Mouse (Mus musculus) lung, postnatal 0 days (tissue): Measurements from ENCODE around the gene Rassf7. TPM values are rescaled to one million over a fixed set of nuclear protein-coding genes. Genes with fewer than 3 reads are reported as not detected.
"Not testable (repeated sequence)": the region's sequence is repeated elsewhere in the genome, so short reads cannot be mapped to it uniquely, and the experiment has no call there.

Source experiments
- ATAC-seq: fragments of 200-750 bp; cut with Nextera tagmentation; 2 replicates; pipeline ENCODE4 v1.8.0; 2017; ENCODE audit warnings: moderate library complexity
- DNase-seq: peaks from one replicate; pipeline ENCODE4 v3.0.0-alpha.2; 2016; ENCODE audit warnings: low spot score
- H3K27ac ChIP-seq: fragments of 300-500 bp; sonication (generic); 2 replicates; pipeline ENCODE4 v1.5.1; 2014; ENCODE audit warnings: antibody characterized with exemption, mild to moderate bottlenecking, low read length, mixed read lengths
- H3K27me3 ChIP-seq: fragments of 300-500 bp; sonication (generic); replicated peaks from 2 replicates; pipeline ENCODE4 v1.6.1; 2014; ENCODE audit warnings: low read length, mixed read lengths; ENCODE audit not compliant: insufficient read depth
- H3K36me3 ChIP-seq: fragments of 300-500 bp; sonication (generic); 2 replicates; pipeline ENCODE4 v1.6.1; 2014; ENCODE audit warnings: low read length, mixed read lengths; ENCODE audit not compliant: insufficient read depth
- H3K4me1 ChIP-seq: fragments of 300-500 bp; sonication (generic); 2 replicates; pipeline ENCODE4 v1.6.1; 2014; ENCODE audit warnings: antibody characterized with exemption, low read depth, low read length, mixed read lengths; ENCODE audit not compliant: insufficient read depth
- H3K4me2 ChIP-seq: fragments of 300-500 bp; sonication (generic); replicated peaks from 2 replicates; pipeline ENCODE4 v1.6.1; 2014; ENCODE audit warnings: low read depth, mild to moderate bottlenecking, low read length, moderate library complexity, mixed read lengths
- H3K4me3 ChIP-seq: fragments of 300-500 bp; sonication (generic); 2 replicates; pipeline ENCODE4 v1.5.1; 2014; ENCODE audit warnings: low read depth, low read length
- H3K9ac ChIP-seq: fragments of 300-500 bp; sonication (generic); replicated peaks from 2 replicates; pipeline ENCODE4 v1.6.1; 2014; ENCODE audit warnings: low read depth, mild to moderate bottlenecking
- H3K9me3 ChIP-seq: fragments of 300-500 bp; sonication (generic); 2 replicates; pipeline ENCODE4 v1.6.1; 2016; ENCODE audit warnings: low read length, mixed read lengths
- CTCF ChIP-seq: IDR thresholded peaks from 2 replicates; pipeline ENCODE4 v1.5.1; 2016; ENCODE audit warnings: antibody characterized with exemption, mild to moderate bottlenecking
- EP300 ChIP-seq: IDR thresholded peaks from 2 replicates; pipeline ENCODE4 v1.6.1; 2016; ENCODE audit warnings: antibody characterized with exemption, mild to moderate bottlenecking, control low read depth
- WGBS: fragments of 180-500 bp; shearing (Covaris S2); extraction: QIAGEN DNeasy Blood & Tissue Kit; methylation state at CpG from one replicate; pipeline ENCODE4 v1.1.7; 2014; 5-methylcytosine and 5-hydroxymethylcytosine counted together
- polyA plus RNA-seq: library from polyadenylated mRNA; unstranded; fragments of >200 nt; fragmentation: Nextera tagmentation; extraction: Ambion mirVana; gene quantifications from 2 replicates; pipeline ENCODE4 v1.2.1, GENCODE M21; 2015

Gene Rassf7
- polyA plus RNA-seq, 1 experiment from 2014 or later: 98.7 TPM

GRCm38 (mm10) chr7:141231551-141231950 is 15.9 kb downstream of the Rassf7 start:
- TF ChIP-seq EP300: no peak
- TF ChIP-seq CTCF: no peak
- H3K9ac ChIP-seq: no peak overlapping the region
- peaks cover 34% of the 10 kb centered on the region for H3K36me3 ChIP-seq
- DNase-seq (no peak), ATAC-seq (no peak)
- H3K9me3 ChIP-seq: no peaks in the 10 kb centered on the region
- H3K27me3 ChIP-seq: no peaks in the 10 kb centered on the region
- no peak overlapping the region for H3K27ac ChIP-seq
- no peak overlapping the region for H3K4me2 ChIP-seq
- H3K4me3 ChIP-seq: no peak overlapping the region
- no peaks in the 10 kb centered on the region for H3K4me1 ChIP-seq
- WGBS: 90% methylated on average over 9 of the region's 10 CpGs

- not testable (repeated sequence) for H3K27ac ChIP-seq, H3K9ac ChIP-seq, H3K4me3 ChIP-seq, DNase-seq, H3K4me2 ChIP-seq, H3K9me3 ChIP-seq, ATAC-seq, H3K4me1 ChIP-seq, H3K27me3 ChIP-seq
- 71% methylated on average over 4 of the region's 4 CpGs for WGBS
- H3K36me3 ChIP-seq: peaks cover 37% of the 10 kb centered on the region
These were observed 34.8 kb downstream of the Rassf7 start for GRCm38 (mm10) chr7:141250486-141250885.

- Histone ChIP-seq H3K9ac (no peak overlapping the region), H3K36me3 (peaks cover 60% of the 10 kb centered on the region; the same call in 1 of the 2 replicates), H3K4me1 (no peaks in the 10 kb centered on the region), H3K27ac (no peak overlapping the region), H3K4me3 (no peak overlapping the region), H3K27me3 (no peaks in the 10 kb centered on the region), H3K4me2 (no peak overlapping the region), H3K9me3 (no peaks in the 10 kb centered on the region)
- 88% methylated on average over 10 of the region's 10 CpGs for WGBS
- DNase-seq (no peak), ATAC-seq (no peak)
- no peak for TF ChIP-seq CTCF
- TF ChIP-seq EP300: no peak
These were observed 40.5 kb downstream of the Rassf7 start for GRCm38 (mm10) chr7:141256159-141256558.

GRCm38 (mm10) chr7:141261480-141261879 is 45.8 kb downstream of the Rassf7 start:
- TF ChIP-seq EP300 (no peak), CTCF (no peak)
- no peak for ATAC-seq
- Histone ChIP-seq H3K4me2 (no peak overlapping the region), H3K27me3 (no peaks in the 10 kb centered on the region), H3K36me3 (peaks cover 67% of the 10 kb centered on the region; the same call in 1 of the 2 replicates), H3K9me3 (no peaks in the 10 kb centered on the region), H3K27ac (no peak overlapping the region), H3K4me3 (no peak overlapping the region), H3K4me1 (peaks cover 9% of the 10 kb centered on the region; the same call in 1 of the 2 replicates), H3K9ac (no peak overlapping the region)
- 83% methylated on average over 3 of the region's 3 CpGs for WGBS
- DNase-seq: no peak

- Histone ChIP-seq H3K27ac (no peak overlapping the region), H3K9ac (no peak overlapping the region), H3K4me1 (peaks cover 9% of the 10 kb centered on the region; the same call in 1 of the 2 replicates), H3K36me3 (peaks cover 49% of the 10 kb centered on the region; the same call in 1 of the 2 replicates), H3K9me3 (no peaks in the 10 kb centered on the region), H3K4me3 (no peak overlapping the region), H3K27me3 (no peaks in the 10 kb centered on the region), H3K4me2 (no peak overlapping the region)
- no peak for ATAC-seq
- 87% methylated on average over 13 of the region's 13 CpGs for WGBS
- TF ChIP-seq CTCF (no peak), EP300 (no peak)
- no peak for DNase-seq
These were observed 48.0 kb downstream of the Rassf7 start for GRCm38 (mm10) chr7:141263640-141264039.

GRCm38 (mm10) chr7:141264041-141264700 is 48.5 kb downstream of the Rassf7 start:
- no peak for DNase-seq
- no peak for ATAC-seq
- 76% methylated on average over 11 of the region's 11 CpGs for WGBS
- no peak overlapping the region for H3K4me3 ChIP-seq
- H3K36me3 ChIP-seq: peaks cover 44% of the 10 kb centered on the region; the same call in 1 of the 2 replicates
- no peak overlapping the region for H3K4me2 ChIP-seq
- TF ChIP-seq CTCF: no peak
- no peak for TF ChIP-seq EP300
- H3K4me1 ChIP-seq: peaks cover 9% of the 10 kb centered on the region; the same call in 1 of the 2 replicates
- no peak overlapping the region for H3K27ac ChIP-seq
- H3K9me3 ChIP-seq: no peaks in the 10 kb centered on the region
- H3K9ac ChIP-seq: no peak overlapping the region
- H3K27me3 ChIP-seq: no peaks in the 10 kb centered on the region
